Mouse (Mus musculus): Measurements from ENCODE around the gene Ocrl.

The Ocrl gene

GRCm38 (mm10) chrX:47912306-47912792, at the start of gene Ocrl:
TSS of gene Ocrl (plus strand) at chrX:47912387.
- DNase-seq (ENCODE audit: low spot score in 2 of 2): peak in 1 of 2 experiments; percentile 43

GRCm38 (mm10) chrX:47880052-47880451, 32.1 kb upstream of the Ocrl start:
- no peak for DNase-seq (ENCODE audit: low spot score in 2 of 2)

- no peak for DNase-seq (ENCODE audit: low spot score in 2 of 2)
Observed at GRCm38 (mm10) chrX:47882813-47883212, 29.4 kb upstream of the Ocrl start.

- no peak for DNase-seq (ENCODE audit: low spot score in 2 of 2)
Observed at GRCm38 (mm10) chrX:47887401-47887800, 24.8 kb upstream of the Ocrl start.

- no peak for DNase-seq (ENCODE audit: low spot score in 2 of 2)
Observed at GRCm38 (mm10) chrX:47891243-47891906, 20.8 kb upstream of the Ocrl start.

- no peak for DNase-seq (ENCODE audit: low spot score in 2 of 2)
Observed at GRCm38 (mm10) chrX:47891907-47892430, 20.2 kb upstream of the Ocrl start.

GRCm38 (mm10) chrX:47892431-47893024, 19.7 kb upstream of the Ocrl start, which contains the start of gene Smarca1:
TSS of gene Smarca1 (minus strand) at chrX:47892974.
- no peak for DNase-seq (ENCODE audit: low spot score in 2 of 2)

- DNase-seq (ENCODE audit: low spot score in 2 of 2): no peak
Observed at GRCm38 (mm10) chrX:47912904-47913542, 836 bp downstream of the Ocrl start.

GRCm38 (mm10) chrX:47913543-47913938, 1.4 kb downstream of the Ocrl start:
- DNase-seq (ENCODE audit: low spot score in 2 of 2): no peak

- no peak for DNase-seq (ENCODE audit: low spot score in 2 of 2)
Observed at GRCm38 (mm10) chrX:47916831-47917230, 4.6 kb downstream of the Ocrl start.

- no peak for DNase-seq (ENCODE audit: low spot score in 2 of 2)
Observed at GRCm38 (mm10) chrX:47920541-47920940, 8.4 kb downstream of the Ocrl start.

- no peak for DNase-seq (ENCODE audit: low spot score in 2 of 2)
Observed at GRCm38 (mm10) chrX:47927981-47928380, 15.8 kb downstream of the Ocrl start.

GRCm38 (mm10) chrX:47930449-47930848, 18.3 kb downstream of the Ocrl start:
- no peak for DNase-seq (ENCODE audit: low spot score in 2 of 2)

- DNase-seq (ENCODE audit: low spot score in 2 of 2): no peak
Observed at GRCm38 (mm10) chrX:47934352-47934751, 22.2 kb downstream of the Ocrl start.

GRCm38 (mm10) chrX:47936885-47937284, 24.7 kb downstream of the Ocrl start:
- no peak for DNase-seq (ENCODE audit: low spot score in 2 of 2)

- DNase-seq (ENCODE audit: low spot score in 2 of 2): no peak
Observed at GRCm38 (mm10) chrX:47937740-47938139, 25.6 kb downstream of the Ocrl start.

- no peak for DNase-seq (ENCODE audit: low spot score in 2 of 2)
Observed at GRCm38 (mm10) chrX:47949729-47950128, 37.5 kb downstream of the Ocrl start.

- DNase-seq (ENCODE audit: low spot score in 2 of 2): peak in 1 of 2 experiments; percentile 2
Observed at GRCm38 (mm10) chrX:47962579-47962978, 50.4 kb downstream of the Ocrl start.

- DNase-seq (ENCODE audit: low spot score in 2 of 2): peak; percentile 8 to 73
Observed at GRCm38 (mm10) chrX:47970371-47970770, 58.2 kb downstream of the Ocrl start.

- no peak for DNase-seq (ENCODE audit: low spot score in 2 of 2)
Observed at GRCm38 (mm10) chrX:47970864-47971263, 58.7 kb downstream of the Ocrl start.

GRCm38 (mm10) chrX:47971366-47972128, 59.4 kb downstream of the Ocrl start:
- DNase-seq (ENCODE audit: low spot score in 2 of 2): no peak

- DNase-seq (ENCODE audit: low spot score in 2 of 2): peak in 1 of 2 experiments; percentile 25
Observed at GRCm38 (mm10) chrX:47976551-47976950, 64.4 kb downstream of the Ocrl start.

All from right cerebral cortex, postnatal 36 days (tissue).